Mouse (Mus musculus): ENCODE measurements around the gene Fam92b.

Gene Fam92b

DNA sequence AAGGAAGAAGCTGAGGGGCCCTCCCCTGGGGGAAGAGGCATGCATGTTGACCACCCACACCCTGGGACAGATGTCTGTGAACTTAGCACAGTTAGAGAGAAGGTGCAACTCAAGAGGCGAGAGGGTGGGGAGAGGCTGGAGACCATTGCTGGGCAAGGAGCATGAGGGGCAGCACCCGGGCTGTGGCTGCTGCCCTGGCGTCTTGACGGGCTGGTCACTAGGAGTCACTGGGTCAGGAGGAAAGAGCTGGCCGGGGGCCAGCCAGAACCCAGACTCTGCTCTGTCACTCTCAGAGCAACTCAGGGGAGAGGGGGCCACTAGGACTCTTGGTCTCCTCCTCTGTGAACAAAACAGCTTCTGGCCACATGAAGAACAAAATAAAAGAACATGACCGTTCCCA, 12.2 kb upstream of the Fam92b start:
- DNase-seq, result no peak

DNA sequence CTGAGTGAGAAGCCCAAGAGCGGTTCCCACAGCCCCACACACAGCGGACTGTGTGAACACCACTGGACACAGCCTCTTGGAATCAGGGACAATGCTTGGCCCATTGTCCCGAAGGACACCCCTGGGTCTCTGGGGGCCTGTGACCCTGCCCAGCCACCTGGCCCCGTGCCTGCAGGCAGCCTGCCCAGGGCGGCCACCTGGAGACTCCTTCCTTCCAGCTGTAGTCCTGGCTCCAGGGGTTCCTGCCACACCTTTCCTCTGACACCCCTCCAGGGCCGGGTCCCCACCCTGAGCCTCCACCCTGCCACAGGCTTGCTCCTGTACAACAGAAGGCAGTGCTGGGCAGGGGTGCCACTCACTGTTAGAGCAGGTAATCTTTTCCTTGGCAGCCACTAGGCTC, 11.2 kb upstream of the Fam92b start:
- no peak for DNase-seq

DNA sequence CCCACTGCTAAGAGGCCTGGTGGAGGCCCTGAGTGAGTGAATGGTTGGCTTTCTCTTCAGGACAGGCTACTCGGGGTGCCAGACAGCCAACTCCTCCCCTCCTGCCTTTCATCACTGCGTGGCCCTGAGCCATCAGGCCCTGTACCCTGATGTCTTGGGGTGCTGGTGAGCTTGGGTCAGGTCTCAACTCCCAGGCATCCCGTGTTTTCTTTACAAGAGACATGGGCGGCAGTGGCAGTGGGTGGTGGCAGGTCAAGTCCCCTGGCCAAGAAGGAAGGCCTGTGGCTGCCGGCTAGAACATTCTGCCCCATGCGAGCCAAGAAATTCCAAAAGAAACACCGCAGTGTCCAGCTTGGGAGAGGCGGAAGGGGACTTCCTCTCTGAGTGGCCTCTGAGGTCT, 9.2 kb upstream of the Fam92b start:
- no peak for DNase-seq

DNA sequence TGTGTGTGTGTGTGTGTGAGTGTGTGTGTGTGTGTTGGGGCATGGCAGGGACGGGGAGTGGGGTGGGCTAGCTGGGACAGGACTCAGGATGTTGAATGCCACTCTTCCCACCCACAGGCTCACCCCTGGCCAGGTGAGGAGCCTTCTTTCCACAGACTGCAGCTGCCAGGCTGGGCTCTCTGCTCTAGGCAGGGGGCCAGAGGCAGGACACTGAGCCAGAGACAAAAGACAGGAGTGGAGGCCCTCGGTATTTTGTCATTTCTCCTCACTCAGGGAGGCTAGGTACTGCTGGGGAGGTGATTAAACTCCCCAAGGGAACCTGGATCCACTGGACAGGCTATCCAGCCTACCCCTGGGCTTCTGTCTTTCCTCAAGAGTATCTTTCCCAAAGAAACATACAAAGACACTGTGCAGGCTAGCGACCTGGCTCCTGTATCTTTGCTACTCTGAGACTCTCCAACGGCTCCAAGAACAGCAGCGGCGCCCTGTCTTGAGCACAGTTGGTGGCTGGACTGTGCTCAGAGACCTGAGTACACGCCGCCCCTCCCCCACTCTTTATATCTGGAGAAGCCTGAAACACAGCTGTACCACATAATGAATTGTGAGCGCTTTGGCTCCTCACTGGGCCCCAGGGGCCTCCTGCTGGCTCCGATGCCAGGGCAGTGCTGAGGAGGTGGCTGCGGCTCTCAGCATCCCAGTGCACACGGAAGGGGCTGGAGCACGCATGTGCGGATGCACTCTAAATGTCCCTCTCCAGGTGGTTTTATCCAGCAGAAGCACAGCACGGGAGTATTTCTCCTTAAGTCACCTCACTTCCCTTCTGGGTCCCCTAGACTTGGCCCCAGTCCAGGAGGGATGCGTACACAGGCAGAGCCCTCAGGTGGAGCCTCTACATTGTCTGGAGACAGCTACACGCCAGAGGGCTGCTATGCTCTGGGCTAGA, 7.9 kb upstream of the Fam92b start:
- no peak for DNase-seq

DNA sequence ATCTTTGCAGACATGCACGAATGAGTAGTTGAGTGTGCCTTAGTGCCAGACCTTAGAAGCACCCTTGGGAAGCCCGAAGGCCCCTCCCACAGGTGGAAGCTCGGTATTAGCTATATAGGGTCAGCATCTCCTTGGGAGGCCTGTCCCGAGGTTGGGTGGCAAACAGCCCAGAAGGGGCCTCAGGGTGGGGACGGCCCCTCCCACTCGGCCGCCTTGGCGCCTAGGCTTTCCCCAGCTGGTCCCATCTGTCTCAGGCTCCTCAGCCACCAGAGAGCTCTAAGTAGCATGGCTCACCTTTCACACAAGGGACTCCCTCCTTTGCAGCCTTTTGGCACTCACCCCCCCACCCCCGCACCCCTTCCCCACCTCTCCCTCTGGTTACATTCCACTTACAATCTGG, 7.1 kb upstream of the Fam92b start:
- no peak for DNase-seq

DNA sequence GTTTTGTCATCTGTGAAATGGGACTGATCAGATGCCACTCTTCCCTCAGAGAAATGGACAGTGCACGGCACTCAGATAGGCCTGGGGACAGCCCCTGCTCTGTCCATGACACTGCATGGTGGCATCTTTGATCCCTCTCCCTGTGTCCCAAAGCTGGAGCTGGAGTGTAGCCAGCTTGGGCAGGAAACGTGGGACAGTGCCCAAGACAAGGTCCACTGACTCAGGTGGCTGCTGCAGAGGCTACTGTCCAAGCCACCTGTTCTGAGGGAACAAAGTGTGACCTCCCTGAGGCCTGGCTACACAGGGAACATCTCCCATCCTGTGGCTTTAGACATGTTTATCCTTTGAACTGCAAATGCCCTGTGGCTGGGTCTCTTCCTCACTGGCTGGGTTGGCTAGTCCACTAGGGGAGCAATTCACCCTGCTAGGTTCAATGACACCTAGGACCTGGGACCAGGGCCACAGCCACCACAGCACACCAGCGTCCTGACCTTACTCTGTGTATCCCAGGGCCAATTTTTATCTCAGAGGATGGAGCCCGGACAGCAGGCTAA, 4.7 kb upstream of the Fam92b start:
- DNase-seq, result no peak

DNA sequence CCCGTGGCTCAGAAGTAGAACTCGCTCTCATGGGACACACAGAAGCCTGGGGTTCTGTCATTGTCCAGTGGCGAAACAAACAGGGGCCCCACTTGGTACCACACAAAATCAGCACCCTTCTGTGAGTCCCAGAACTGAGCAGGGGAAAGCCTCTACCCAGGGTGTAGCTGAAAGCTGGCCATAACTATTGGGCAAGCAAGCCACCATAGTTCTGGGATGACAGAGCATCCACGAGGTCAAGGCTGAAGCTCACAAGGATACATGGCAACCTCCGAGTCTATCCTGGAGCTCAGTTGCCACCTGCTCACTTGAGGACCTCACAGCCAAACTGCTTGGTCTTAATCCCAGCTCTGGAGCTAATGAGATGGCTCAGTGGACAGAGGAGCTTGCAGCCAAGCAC, 4.0 kb upstream of the Fam92b start:
- DNase-seq, result no peak

DNA sequence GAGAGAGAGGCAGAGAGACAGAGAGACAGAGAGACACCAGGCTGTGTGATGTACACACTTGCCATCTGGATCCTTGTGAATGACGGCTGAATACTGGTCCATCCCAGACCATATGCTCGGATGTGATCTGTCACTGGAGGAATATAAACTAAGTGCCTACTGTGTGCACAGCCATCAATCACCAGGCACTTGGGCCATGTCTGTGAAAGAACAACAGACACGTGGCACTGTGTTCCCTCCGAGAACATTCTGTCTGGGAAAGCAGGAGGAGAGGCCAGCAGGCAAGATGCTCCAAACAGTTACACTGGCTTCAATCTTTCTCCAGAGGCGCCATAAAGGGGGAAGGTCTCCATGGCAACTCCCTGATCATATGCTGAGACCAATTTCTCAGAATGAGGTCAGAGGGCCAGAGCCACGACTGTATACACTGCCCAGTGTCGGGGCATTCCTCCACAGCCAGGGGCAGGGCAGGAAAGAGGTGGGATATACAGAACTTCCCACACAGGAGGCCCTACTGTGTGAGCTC, 3.2 kb upstream of the Fam92b start:
- DNase-seq, result no peak

DNA sequence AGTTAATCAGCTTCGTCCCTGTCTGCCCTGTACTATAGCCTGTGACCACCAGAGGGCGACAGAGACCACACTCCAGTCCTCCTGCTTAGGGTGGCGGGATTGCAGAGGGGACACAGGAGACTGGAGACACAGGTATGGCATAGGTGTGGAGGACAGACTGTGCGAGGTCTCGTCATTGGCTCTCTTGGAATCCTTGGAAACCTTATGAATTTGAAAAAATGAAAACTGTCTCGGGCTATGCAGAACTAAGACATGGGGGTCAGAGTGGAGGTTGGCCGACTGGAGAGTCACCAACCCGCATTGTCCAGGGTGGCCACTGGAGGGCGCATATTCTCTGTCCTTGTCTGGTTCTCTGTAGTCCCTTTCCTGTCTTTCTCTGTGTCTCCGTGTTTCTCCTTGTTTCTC, 1.8 kb upstream of the Fam92b start:
- DNase-seq, result peak; percentile 90

DNA sequence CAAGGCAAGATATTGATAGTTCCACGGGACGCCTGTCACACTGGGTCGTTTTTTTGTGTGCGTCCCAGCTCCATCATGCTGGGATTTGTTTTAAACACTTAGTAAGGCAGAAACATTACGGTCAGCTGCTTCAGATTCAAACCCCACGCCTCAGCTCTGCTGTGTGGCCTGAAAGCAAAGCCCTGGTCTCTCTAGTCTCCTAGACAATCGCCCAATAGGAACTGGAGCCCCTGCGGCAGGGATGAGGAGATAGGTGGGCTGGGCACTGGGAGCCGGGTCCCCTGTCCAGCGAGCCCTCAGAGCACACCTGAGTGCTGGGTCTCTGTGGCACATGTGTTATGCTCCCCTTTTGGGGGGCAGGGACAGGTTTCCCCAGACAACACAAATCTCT, 853 bp upstream of the Fam92b start:
- DNase-seq, result no peak

DNA sequence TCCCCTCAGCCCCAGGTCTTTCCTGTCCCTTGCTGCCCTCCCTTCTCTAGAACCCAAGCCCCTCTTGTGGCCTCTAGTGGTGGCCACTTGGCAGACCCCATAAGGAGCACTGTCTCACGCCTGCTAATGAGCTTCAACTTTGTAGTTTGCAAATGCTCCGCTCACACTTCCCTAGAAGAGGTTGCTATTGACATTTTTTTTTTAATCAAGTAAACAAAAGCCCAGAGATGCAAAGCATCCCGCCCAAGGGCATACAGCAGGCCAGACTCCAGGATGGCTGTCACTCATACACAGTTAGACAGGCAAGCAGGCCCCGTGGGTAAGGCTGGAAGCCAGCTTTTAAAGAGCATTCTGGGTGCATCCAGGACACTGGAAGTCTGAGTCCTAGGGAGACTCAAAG, 661 bp downstream of the Fam92b start:
- DNase-seq, result no peak

DNA sequence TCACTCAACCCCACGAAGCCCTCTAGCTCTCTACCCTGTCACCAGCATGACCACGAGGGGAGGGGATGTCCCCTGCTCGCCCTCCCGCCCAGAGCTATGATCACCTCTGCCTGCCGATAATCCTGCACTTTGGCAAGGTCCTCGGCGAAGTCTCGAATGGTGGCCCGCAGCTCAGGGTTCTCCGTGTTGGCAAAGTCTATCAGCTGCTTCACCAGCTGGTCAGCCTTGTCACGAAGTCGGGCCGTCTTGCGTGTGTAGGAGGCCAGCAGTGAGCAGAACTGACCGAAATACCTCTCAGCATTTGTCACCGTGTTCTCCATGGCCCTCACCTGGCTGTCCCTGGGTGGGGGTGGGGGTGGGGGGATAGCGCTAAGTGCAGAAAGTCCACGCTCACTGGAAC, 2.7 kb downstream of the Fam92b start:
- DNase-seq, result no peak

DNA sequence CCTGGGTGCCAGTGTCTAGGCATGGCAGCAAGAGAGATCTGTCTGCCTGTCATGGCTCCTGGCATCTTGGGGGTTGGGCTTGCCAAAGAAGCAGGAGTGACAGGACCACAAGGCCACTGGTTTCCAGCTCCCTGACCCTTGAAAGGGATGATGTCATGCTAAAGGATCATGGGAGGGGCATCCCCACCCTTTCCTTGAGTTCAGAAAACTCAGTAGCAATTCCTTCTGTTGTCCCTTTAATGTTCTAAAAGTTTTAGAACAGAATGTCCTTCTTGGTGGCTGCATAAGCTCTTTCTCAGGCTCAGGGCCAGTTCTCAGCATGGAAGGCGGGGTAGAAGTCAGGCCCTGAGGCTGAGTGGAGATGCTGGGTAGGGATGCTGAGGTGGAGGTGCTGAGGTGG, 4.1 kb downstream of the Fam92b start:
- DNase-seq, result no peak

DNA sequence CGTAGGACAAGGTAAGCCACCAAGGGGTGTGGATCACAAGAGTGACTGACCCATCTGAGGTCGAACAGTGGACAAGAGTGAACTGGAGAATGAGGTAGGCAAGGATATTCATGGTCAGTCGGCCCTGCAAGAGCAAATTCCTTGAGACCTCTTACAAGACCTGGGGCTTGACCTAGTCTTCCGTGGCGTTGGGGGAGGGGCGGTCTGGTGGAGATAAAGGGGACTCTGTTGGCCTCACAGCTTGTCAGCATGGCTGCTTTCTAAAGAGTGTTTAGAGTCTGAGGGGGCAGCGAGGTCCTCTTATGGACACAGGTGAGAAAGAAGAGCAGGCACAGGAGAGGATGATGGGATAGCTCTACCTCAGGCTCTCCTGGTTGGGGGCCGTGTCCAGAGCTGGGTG, 8.1 kb downstream of the Fam92b start:
- DNase-seq, result no peak

DNA sequence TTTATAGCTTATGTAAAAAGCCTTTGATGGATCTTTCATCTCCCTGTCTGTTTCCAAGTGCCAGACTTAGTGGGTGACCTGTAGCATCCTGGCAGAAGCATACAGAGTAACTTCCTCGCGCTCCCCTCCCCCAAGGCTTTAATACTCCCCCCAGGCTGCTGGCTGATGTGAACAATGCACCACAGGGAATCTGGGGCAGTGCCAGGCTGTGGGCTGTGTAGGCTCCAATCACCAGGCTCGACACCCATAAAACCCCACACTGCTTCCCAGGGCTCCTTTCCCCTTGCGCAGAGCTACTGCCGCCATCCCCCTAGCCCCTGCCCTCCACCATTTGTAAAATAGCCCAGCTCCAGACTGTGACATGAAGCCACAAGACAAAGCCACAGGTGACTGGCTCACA, 9.4 kb downstream of the Fam92b start:
- peak; percentile 68 for DNase-seq

DNA sequence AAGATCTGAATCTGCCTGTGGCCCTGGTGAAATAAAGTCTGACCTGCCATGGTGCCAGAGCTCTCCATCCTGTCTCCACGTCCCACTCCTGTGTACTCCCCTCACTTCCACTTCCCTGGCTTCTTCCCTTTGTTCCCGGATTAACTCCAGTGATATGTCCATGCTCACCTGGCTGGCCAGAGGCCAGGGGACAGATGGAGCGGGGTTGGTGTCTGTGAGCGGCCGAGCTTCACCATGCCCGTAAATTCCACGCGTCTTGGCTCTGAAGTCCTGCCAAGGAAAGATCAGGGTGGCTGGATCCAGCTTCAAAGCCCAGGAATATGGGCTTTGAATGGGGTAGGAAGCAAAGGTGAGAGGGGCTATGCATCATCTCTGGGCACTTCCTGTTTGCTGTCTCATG, 10.1 kb downstream of the Fam92b start:
- no peak for DNase-seq

DNA sequence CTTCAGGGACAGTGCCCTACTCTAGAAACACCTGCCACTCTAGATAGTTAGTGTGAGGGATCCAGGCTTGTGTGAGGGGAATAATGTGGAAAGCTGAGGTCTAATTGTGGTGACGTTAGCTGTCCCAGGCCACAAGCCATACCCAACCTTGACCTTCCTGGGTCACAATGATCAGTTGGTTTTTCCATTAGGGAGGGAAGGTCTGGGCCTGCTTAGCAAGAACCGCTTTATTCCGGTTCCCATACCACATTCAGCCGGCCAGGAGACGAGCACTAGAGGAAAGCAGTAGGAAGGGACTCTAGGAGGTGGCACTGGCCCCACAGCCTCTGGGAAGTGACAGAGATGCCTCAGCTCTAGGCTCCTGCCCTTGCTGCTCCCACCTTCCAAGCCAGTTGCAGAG, 13.2 kb downstream of the Fam92b start:
- DNase-seq, result no peak

DNA sequence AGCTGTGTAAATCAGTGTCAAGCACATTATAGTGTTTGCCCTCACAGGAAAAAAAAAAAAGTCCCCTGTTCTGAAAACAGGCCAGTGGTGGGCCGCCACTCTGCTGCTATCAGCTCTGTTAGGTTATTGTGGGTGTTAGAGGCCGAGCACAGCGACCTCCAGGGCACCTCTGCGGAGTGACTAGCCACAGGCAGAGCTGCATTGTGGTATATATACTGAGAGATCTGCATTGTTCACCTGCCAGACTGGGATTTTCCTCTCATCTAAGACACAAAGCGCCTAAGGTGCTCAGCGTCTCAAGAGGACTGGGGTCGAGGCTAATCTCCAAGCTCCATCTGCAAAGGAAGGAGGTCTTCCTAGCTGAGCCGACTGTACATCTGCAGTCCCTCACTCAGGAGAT, 13.9 kb downstream of the Fam92b start:
- no peak for DNase-seq

DNA sequence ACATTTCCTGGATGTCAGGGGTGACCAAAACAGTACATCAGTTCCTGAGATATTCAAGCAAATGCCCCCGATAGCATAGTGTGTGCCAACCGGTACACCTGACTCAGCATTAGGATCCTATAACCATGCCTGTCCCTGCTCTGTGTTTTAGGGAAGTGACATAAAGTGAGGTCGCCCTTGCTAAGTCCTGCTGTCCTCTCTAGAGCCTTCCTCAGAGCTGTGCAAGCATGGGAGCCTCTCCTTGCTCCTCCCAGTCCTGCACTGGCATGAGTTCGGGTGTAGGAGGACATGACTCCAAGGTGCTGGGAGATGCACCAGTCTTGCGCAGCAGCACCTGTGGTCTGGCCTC, 14.9 kb downstream of the Fam92b start:
- DNase-seq, result no peak

DNA sequence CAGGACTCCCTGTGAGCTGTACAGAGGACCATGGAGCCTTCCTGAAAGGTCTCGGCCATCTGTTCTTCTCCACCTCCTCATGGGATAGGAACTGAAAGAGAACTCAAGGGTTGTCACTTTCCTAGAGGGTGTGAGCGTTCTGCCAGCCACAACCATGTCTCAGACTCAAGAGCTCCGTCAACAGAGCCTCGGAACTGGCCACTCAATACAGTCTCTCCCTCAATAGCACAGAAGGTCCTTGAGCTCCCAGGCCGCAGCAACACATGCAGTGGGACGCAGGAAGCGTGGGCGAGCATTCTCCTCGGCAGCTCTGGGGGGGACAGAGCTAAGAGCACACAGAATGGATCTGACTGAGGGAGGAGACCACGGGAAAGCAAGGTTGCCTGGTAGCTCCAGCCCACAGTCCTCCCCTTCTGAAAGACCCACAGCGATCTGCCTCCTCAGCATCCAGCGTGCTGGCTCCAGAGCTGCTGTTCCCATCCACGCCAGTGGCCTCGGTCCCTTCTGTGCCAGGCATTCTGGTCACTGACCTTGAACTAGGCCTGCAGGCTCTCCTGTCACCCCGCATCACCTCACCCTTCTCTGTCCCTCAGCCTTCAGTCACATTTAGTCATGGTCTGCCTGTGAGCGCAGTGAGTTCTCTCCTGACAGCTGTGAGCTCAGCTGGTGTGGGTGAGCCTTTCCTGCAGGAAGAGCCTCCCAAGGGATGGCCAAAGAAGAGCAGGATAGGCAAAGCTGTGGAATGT, 15.4 kb downstream of the Fam92b start:
- no peak for DNase-seq

DNA sequence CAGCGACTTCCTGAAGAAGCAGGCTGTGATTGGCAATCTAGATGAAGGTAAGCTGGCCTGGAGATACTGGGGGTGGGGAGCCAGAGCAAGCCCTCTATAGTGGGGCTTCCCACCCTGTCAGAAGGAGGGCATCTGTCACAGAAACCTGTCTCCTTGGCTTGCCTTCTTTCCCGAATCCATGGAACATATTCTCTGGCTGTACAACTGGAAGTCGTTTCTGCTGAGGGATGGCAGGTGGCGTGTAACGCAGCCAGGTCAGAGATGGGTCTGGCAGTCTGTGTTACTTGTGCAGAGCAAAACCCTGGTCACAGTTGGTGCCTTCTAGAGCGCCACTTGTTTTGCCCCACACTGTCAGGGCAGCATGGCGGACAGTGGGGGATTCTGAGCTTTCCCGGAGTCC, 16.9 kb downstream of the Fam92b start:
- DNase-seq, result no peak

DNA sequence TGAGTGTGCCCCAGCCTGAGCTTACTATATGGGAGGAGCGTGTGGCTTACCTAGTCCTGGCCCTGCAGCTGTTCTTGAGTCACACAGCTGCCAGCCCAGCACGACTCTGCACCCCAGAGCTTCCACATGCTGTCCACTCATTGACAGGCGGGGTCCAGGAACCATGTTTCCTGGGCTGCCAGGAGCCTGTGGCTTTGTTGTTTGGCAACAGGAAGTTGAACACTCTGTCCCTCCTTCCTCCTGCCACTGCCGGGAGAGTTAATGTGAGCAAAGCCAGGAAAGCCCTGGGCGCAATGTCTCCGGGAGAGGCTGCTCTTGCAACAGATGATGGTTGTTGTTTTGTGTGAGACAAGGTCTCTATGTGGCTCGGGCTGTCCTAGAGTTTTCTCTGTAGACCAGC, 24.6 kb downstream of the Fam92b start:
- DNase-seq, result no peak

DNA sequence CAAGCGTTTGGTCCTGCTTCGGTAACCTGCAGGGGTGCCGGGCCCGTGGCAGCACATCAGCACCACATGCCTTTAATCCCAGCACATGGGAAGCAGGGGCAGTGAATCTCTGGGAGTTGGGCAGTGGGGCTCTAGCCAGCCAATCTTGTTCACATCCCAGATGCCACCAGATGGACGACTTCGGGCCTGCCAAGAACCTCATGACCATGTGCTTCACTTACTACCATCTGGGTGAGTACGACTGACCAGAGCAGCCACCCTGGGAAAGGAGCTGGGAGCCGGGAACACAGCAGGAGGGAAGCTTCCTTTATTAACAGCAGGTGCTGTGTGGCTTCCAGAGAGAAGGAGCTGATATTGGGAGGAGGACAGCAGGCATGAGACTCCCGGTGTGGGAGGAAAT, 26.1 kb downstream of the Fam92b start:
- no peak for DNase-seq

DNA sequence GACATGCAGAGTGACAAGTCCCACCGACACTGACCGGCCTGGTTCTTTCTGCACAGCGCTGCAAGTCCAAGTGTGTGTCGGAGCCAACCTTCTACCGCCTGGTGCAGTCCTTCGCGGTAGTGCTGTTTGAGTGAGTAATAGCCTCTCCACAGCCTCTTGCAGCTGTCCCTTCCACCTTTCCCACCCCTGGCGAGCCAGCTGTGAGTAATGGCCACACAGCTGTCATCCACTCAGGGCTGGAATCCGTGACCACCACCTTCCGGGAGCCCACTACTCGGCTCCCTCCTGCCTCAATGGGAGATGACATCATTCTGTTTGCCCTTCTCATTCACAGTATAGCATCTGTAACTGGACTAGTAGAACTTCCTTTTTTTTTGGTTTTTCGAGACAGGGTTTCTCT, 27.2 kb downstream of the Fam92b start:
- DNase-seq, result no peak

Data from right cerebral cortex, postnatal 14 days (tissue).